Mouse (Mus musculus) neutrophil, adult 5-6 weeks (primary cell): ENCODE results near the gene Gm5134. TPM values are rescaled to one million over a fixed set of nuclear protein-coding genes. Genes with fewer than 3 reads are reported as not detected.

ENCODE experiments used
- ATAC-seq: fragments of 151-379, 151-347 bp; 2 replicates; pipeline ENCODE4 v1.8.0; 2017; ENCODE audit warnings: mild to moderate bottlenecking, moderate TSS enrichment; ENCODE audit not compliant: insufficient number of reproducible peaks, poor library complexity, low FRiP score, severe bottlenecking; ENCODE audit errors: extremely low read depth
- total RNA-seq: library from RNA; stranded (forward); fragments of 200-1000 nt; gene quantifications from 2 replicates; pipeline ENCODE4 v1.2.3, GENCODE M21; 2017

Gm5134 gene
- 0.37 and 0.81 TPM in 2 replicates for total RNA-seq

DNA sequence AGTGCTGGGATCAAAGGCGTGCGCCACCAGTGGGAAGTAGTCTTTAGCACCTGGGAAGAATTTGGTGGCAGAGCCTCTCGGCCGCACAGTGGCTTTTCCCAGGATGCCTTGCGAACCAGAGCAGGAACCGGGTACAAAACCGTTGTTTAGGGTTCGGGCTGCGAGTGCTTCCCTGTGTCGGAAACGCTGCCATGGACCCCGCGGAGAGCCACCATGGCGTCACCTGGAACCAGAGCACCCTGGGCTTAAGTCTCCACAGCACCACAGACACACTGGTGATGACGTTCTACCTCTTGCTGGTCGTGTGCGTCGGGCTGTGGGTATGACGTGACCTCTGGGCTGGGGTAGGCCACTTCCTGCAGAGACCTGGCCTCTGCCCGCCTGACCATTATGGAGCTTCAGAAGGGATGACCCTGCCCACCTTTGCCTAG, at the start of gene Gm5134:
Gene Gm5134, plus strand, starts transcription at position 134 of the 431 bp plus-strand sequence.
- ATAC-seq, result no peak

DNA sequence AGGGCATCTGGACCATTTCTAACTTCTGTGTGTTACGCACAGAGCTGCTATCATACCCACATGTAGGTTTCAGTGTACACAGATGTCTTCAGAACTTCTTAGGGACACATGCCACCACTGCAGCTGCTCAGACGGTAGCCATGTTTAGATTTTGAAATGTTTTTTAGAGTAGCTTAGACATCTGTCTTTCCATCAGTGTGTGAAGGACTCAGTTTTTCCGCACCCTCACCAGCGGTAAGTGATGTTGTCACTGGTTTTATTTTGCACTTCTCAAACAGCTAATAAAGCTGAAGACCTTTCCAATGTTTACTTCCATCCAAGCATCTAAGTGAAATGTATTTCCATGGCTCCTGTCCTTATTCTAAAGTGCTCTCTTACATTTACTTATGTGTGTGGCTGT, 47.4 kb upstream of the Gm5134 start:
- ATAC-seq, result no peak

DNA sequence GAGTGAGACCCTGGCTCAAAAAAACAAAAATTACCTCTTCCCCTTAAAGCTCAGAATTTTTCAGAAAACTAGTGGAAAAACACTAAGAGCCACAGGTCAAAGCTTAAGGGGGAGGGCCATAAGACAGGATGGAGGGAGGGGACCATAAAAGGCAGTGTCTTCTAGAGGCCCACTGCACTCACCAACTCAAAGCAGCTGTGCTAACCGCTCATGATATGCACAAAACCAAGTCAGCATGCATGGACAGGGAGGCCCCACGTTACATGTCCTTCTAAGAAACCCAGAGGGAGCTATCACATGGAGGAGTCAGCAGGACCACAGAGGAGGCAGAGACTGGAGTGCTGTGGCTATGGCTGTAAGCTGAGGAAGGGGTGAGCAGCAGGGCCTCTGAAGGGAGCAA, 43.6 kb upstream of the Gm5134 start:
- ATAC-seq, result no peak

DNA sequence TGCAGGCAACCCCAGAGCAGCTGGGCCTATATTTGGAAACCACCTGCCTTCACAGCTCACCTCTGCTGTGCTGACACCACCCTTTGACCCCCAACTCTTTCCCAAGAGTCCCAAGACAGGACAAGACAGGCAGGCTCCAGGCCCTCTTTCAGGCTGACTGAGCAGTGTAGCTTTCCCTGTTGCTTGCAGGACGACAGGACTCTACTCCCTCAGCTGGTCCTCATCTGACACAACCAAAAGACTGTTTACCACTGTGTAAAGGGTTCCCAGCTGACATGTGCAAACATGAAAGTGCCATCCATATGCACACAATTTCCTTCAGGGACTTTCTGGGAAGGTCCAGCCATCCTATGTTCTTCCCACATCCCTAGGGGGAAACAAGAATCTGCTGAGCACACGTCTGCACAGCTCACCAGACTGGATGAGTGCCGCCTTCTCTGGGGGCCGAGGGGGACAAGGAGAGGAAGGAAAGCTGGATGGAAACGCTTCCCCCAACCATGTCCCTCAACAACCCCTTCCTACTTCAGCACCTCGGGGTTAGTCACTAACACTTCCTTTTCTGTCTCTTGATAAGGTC, 41.2 kb upstream of the Gm5134 start:
- ATAC-seq, result no peak

DNA sequence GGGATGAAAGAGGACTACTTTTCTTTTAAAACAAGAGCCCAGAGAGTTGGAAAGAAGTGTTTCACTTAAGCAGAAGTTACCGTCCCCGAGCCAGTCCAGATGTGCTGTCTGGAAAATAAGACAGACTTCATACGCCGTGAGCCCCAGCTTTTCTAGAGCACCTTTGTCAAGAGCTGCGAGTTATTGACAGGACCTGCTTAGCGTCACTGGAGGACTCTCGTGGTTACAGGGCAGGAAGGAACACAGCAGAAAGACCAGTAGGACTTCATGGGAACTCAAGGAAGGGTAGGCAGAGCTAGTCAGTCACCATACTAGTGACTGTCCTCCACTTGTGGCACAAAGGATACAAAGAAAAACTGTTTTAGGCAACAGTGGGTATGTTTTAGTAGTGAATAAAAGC, 38.8 kb upstream of the Gm5134 start:
- no peak for ATAC-seq

DNA sequence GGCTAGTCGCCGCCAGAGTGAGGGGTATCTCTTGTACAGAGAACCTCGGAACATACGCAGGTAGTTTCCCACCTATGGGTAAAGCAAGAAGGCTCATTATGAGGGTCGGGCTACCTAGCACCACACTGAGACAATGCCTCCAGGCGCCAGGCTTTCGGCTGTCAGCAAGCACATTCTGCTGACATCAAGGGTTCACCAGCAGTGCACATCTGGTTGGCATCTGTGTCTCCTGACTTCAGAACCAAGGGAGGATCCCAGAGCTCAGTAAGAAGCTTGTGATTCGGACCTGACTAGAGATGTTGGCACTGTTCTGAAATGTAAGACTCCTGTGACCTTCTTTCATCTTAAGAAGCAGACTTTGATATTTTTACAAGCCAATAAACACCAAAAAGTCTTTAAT, 37.5 kb upstream of the Gm5134 start:
- ATAC-seq, result no peak

DNA sequence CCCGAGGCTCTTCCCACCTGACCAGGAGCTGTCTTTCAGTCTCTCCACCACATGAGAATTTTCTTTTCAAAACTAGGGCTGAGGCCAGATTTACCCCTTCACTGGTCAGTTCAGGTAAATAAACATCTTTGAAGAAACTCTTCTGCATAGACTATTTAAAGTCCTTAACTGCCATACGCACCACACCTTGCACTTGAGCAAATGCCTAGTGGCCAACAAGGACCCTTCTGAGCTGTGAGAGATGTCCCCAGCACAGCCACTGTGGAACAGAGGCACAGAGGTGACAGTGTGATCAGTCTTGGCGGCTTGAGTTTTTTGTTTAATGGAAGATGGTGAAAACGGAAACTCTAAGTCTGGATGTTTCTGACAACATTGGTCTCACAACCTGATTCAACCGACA, 35.3 kb upstream of the Gm5134 start:
- ATAC-seq, result no peak

DNA sequence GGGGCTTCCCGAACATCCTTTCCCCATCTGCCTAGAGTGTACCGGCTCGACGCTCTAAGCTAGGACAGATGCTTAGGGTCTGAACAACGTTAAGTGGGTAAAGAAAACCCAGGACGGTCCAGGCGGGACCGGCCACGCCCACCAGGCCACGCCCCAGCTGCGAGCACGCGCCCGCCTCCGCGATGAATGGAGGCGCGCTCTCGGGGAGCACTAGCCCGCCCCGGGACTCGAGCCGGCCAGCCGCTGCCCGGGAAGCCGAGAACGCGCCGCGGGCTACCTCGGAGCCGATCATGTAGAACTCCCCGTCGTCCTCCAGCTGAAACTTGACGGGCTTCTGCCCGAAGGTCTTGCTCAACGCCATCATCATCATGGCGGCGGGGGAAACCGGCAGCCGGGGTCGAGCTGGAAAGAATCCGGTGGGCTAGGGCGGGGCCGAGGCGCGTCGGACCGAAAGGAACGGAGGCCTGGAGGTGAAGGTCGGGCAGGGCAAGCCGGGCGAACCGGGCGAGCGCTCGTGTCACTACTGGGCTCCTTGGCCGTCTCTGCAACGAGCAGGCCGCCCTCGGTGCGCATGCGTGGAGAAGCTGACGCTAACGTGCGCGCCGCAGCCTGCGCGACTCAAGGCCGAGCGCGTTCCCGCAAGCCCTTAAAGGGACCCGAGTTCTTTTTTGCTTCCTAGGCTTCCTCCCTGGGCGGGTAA, 33.1 kb upstream of the Gm5134 start, which contains the start of gene Smarcb1:
Gene Smarcb1, minus strand, starts transcription at position 592 of the 700 bp plus-strand sequence.
- peak; percentile 78 for ATAC-seq

DNA sequence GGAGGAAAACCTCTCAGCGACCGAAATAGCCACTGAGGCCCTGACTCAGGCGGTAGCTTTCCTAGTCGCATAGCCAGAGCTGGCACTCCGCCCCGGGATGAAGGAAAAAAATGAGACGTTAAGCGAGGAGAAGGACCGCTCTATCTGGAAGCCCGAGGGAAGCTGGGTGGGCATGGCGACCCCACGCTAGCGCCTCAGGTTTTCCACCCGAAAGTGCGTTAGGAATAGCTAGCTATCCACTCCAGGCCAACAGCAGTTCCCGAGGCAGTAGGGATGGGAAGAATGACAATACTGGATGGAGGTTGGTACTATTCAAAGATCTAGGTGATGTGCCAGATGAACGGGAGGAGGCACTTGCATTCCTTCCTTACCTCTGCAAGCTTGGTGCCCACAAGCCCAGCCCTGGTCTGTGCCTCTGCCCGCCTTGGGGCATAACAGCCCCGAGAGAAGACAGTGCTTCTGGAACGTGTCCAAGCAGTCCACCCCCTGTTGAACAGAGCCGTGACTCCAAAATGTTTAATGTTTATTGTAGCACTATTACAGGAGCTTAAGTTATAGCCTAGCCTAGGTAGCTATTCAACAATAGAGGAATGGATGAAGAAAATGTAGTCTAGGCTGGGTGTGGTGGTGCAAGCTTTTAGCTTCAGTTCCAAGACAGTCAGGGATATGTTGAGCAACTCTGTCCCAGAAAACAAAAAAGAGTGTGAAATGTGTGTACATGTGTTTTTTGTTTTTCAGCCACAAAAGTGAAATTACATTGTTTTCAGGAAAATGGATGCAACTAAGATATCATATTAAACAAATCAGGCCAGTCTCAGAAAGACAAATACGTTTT, 32.4 kb upstream of the Gm5134 start:
- ATAC-seq, result no peak

DNA sequence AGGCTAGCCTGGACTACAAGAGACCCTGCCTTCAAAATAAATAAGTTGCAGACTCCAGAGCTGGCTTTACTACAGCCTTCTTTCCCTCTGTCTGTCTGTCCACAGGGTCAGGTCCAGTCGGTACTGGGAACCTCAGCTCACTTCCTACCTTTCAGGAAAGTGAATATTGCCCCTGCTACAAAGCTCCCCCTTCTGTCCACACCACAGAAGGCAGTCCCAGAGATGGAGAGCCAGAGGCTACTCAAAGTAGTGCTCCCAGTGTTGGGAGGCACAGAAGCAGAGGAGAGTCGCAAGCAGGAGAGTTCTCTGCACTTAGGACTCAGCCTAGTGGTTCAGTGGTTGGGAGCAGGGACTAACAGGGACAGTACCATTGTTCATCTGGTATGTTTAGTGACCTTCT, 30.0 kb upstream of the Gm5134 start:
- ATAC-seq, result no peak

DNA sequence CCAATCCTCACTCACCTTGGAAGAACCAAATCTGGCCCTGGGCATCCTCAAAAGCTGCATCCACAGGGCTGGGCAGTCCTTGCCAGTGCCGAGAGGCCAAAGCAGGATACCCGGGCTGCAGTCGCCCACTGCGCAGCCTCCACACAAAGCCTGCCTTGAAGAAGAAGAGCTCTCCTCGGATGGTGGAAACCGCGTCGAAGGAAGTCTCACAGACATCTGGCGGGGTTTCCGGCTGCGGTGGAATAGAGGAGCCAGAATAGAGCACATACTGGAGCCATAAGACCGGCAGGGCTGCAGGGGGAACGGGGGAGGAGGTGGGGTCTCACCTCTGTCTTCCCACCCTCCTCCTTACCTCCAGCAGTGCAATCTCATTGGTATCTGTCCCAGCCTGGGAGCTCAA, 27.9 kb upstream of the Gm5134 start:
- no peak for ATAC-seq

DNA sequence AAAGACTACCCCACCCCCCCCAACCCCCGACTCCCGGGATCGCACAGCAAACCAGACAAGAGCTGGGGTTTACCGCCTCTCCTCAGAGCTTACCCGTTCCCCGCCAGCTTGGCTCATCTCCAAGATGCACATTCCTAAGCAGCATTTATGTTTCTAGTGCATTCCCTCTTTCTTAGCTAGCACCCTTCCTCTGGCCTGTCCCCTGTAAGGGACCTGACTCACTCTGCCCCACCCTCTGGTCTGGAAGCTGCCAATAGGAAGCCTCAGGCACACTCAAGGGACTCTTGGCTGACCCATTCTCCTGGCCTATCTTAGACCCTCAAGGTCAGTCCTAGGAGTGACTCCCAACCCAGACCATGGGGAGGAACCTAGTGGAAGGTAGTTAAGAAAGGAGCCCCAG, 24.0 kb upstream of the Gm5134 start:
- ATAC-seq, result no peak

DNA sequence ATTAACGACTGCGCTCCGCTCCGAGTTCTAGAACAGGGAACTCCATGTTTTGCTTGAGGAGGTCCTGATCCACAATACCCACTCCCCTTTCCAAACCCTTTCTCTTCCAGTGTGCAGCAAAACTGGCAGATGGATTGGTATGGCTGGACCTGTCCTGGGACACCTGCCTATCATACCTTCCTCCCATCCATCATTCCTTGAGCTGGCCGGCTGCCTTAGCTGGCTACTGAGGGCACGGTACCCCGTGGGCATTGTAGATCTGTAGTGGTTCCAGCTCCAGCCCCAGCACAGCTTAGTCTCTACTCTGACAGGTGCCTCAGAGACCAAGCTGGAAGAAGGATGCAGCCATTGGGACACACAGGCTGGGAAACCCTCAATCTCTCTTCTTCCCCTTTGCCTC, 23.0 kb upstream of the Gm5134 start:
- ATAC-seq, result no peak

DNA sequence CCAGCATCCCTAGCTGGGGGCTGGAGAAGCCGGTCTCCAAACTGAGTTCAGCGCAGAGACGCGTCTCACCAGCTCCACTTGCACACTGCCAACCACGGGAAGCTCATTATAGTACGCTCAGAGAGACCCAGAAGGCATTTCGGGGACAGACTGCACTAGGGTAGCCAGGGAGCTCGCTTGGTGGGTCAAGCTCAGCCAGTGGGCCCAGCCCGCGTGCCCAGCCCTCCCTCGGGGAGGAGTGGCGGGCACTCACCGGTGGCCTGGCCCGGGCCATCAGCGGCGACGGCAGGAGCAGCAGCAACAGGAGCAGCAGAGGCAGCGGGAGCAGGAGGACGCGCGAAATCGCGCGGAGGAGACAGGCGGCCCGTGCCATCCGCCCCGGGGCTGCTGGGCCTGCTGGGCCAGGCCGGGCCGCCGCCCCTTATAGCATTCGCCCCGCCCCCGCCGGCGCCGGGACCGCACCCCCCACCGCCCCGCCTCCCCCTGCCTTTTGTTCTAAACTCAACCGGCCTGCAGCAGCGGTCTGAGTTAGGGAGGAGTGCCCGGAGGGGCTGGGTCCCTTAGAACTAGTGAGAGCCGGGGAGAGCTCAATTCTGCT, 22.1 kb upstream of the Gm5134 start:
- ATAC-seq, result no peak; the same call in 1 of the 2 replicates

DNA sequence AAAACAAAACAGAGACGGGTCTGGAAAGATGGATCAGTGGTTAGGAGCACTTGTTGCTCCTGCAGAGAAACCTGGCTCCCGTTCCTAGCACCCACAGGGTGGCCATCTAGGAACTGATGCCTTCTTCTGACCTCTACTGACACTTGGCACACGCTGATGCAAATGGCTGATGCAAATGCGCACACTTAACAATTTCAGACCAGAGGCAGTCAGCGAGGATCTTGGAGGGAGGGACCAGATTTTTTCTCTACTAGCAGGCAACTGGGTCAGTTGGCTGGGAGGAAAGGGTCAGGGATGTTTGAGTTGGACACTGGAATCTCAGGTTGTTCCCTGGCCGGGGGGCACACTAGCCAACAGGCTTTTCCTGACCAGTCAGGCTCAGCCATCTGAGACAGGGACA, 21.4 kb upstream of the Gm5134 start, which contains the start of gene Chchd10:
Gene Chchd10, plus strand, starts transcription at position 240 of the 400 bp plus-strand sequence.
- ATAC-seq, result no peak

DNA sequence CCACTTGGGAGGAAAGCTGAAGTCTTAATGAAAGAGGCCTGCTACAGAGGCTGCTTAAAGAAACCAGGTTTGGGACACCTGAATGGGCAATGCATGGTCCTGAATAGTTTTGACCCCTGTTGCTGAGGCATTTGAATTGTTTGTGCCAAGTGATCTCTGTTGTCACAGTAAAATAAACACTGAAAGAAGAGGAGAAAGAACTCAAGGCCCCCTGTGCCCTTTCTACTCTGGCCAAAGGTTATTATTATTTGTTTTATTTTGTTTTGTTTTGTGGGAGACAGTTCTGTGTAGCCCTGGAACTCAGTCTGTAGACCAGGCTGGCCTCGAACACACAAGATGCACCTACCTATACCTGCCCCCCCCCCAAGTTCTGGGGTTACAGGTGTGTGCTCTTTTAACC, 19.3 kb upstream of the Gm5134 start:
- ATAC-seq, result no peak

DNA sequence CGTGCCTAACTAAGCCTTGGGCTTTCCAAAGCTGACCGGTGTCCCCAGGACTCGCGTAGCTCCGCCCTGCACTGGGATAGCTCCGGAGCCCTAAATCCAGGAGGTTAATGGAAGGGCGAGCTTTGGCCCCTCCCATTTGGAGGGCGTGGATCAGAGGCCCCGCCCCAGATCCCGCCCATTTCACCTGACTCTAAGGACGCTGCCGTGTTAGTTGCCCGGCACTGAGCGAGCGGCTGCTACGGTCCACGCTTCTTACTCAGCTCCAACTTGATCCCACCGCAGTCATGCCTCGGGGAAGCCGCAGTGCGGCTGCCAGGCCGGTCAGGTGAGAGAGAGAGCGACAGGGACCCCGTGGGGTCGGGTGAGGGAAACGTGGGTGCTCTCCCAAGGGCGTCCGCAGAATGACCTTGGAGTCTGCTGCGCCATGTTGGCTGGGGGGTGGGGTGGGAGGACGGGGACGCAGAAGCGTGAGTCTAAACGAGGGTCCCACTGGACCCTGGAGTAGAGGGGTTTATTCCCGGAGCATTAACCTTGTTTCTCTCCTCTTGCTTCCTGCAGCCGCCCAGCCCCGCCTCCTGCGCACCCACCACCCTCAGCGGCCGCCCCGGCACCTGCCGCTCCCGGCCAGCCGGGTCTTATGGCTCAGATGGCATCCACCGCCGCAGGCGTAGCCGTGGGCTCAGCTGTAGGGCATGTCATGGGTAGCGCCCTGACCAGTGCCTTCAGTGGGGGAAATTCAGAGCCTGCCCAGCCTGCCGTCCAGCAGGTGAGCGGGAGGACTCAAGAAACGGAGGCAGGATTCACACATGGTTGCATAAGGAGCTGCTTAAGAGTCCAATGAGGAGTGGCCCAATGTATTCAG, 18.4 kb upstream of the Gm5134 start, which contains the start of gene Mmp11:
Gene Mmp11, minus strand, starts transcription at position 817 of the 862 bp plus-strand sequence.
- ATAC-seq, result peak; percentile 61

DNA sequence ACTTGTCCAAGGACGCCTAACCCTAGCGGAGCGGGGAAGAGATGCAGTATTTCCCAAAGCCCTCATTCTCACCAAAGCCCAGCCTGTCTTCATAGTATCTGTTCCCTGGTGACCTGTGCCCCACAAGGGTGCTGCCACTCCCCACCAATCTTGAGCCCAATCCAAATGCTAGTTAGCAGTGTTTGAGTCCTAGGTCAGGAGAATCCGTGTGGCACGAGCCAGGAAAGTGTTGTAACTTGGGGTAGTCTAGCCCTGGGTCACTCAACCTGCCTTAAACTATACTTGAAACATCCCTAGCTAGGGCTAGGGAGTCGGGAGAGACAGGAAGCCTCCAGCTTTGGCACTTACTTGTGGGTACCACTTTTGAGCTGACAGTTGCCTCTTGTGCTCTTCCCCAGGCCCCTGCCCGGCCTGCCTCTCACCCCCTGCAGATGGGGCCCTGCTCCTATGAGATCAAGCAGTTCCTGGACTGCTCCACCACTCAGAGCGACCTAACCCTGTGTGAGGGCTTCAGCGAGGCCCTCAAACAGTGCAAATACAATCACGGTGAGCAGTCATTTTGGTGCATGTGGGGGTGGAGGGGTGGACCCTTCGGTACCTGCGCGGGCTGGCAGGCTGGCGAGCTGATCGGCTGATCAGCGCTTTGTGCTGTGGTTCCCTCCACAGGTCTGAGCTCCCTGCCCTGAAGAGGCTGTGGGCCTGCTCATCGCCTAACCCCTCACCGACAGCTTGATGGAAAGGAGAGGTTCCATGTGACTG, 17.2 kb upstream of the Gm5134 start:
- peak; percentile 17 for ATAC-seq
